Mouse (Mus musculus) left cerebral cortex, postnatal 14 days (tissue): ENCODE data around the gene Smim9. TPM values are rescaled to one million over a fixed set of nuclear protein-coding genes. Genes with fewer than 3 reads are reported as not detected.

Experiments
- total RNA-seq, 2 experiments: library from RNA; stranded (reverse); gene quantifications; 2 replicates each; pipeline ENCODE4 v1.2.3; 2021

Gene Smim9
- total RNA-seq, 2 experiments from 2014 or later: not detected

Other genes starting within 250 kb of the Smim9 start
- gene Gab3, start 78.3 kb downstream of the Smim9 start, total RNA-seq: 1 to 10 TPM; 1.8 to 2.4 TPM
- 10 to 100 TPM; 23.4 to 24.9 TPM for gene Dkc1, start 67.9 kb downstream of the Smim9 start, total RNA-seq
- gene Mpp1, start 32.8 kb downstream of the Smim9 start, total RNA-seq: 10 to 100 TPM; 25.5 to 28.6 TPM
- 10 to 100 TPM; 40.5 to 41.8 TPM for gene Fundc2, start 218.6 kb upstream of the Smim9 start, total RNA-seq
- gene F8, start 218.8 kb upstream of the Smim9 start, total RNA-seq: 1 to 10 TPM; 1.5 to 1.9 TPM